Mouse (Mus musculus) cerebellum, adult 8-10 months (tissue): Measurements from ENCODE around the gene Rexo5.

ENCODE experiments used
- DNase-seq: peaks from one replicate; pipeline ENCODE4 v3.0.0; 2022

The Rexo5 gene

GRCm38 (mm10) chr7:119793586-119794250 is at the start of gene Rexo5, which contains the start of gene Eri2:
Gene Rexo5 (plus strand): TSS chr7:119794006.
Gene Eri2 (minus strand): TSS chr7:119794058.
- peak; percentile 57 for DNase-seq

DNA sequence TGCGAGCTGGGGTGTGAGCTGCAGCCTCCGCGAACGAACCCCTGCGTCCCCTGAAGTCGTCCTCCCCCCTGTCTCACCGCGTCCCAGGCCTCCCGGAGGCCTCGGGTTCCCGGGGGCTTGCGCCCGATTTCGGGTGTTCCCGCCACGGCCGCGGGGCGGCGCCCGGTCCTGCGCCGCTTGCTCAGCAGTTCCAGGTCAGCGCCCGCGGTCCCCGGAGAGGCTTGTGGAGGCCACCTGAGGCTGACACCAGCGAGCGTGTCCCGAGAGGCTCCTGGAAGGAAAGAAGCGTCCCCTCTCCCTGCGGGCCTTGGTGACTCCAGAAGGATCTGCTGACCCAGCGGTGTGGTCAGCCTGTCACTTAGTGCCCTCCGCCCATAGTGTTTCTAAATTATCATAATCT is 49.5 kb upstream of the Rexo5 start:
- DNase-seq = no peak

- no peak for DNase-seq
Observed at GRCm38 (mm10) chr7:119745869-119746268, 47.9 kb upstream of the Rexo5 start.

GRCm38 (mm10) chr7:119748761-119749160 is 45.0 kb upstream of the Rexo5 start:
- DNase-seq = no peak

GRCm38 (mm10) chr7:119749942-119750341 is 43.9 kb upstream of the Rexo5 start:
- DNase-seq = no peak

DNA sequence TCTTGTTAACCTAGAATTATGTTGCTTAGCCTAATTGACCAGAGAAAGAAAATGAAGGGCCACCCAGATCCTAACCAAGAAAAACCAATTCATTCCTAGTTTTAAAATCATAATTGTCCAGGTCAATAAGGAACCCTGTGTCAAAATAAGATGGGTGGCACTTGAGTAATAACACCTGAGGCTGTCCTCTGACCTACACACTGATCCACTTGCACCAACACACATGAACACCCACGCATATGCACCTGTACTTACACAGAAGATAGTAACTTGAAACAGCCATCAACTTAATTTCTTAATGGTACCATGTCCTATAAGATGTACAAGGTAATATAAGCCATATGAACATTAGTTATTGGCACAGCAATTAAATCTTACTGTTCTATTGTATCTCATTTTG is 40.1 kb upstream of the Rexo5 start:
- no peak for DNase-seq

DNA sequence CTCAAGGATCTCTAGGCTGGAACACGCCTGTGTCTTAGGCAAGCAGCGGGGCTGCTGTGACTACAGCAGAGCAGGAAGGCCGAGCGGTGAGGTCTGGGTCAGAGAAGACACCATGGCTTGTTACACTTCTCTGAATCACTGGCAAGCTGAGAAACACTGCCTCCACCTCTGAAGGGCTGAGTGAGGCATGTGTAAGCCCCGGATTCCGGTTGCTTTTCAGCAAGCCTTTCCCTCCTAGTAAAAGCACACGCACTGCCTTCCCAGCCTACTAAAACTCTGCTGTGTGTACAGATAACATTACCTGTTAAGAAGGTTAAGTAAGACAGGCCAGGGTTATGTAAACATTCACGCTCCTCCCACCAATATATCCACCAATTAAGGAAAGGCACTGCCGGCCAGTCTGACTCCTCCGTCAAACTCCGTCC is 33.3 kb upstream of the Rexo5 start, which contains the start of gene Acsm3:
TSS of gene Acsm3 (plus strand) at position 397 of the 425 bp plus-strand sequence.
- no peak for DNase-seq

GRCm38 (mm10) chr7:119762166-119762697 is 31.6 kb upstream of the Rexo5 start:
- no peak for DNase-seq

- DNase-seq = no peak
Observed at GRCm38 (mm10) chr7:119764377-119764776, 29.4 kb upstream of the Rexo5 start.

DNA sequence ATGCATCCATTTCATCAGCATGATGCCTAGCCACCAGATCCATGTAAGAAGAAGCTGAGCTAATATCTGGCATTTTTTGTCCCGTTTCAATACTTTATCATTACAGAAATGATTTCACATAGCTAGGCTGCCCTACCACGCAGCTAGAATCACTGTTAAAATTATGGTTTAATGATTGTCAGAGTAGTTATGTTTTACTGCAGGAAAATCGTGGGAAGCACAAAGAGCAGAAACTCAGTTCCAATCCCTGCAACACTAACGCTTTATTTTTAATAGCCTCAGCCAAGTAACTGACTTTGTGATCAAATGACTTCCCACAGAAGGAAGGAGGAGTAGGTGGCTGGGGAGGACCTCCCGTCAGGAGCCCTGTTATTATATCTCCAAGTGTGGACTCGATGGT is 26.8 kb upstream of the Rexo5 start:
- no peak for DNase-seq

DNA sequence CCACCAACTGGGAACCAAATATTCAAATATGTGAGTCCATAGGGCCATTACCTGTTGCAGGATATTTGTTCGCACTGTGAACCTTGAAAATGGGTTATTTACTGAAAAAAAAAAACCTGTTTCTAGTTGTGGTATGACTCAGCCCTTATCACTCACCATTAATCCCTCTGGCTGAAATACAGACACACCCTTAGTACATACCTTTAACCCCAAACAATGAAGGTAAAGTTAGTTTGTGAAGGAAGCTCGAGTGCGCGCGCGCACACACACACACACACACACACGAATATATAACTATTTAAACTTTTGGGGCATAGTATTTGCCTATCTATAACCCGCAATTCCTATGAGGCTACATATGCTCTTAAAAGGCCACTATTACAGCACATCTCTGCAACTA is 23.9 kb upstream of the Rexo5 start:
- no peak for DNase-seq

DNA sequence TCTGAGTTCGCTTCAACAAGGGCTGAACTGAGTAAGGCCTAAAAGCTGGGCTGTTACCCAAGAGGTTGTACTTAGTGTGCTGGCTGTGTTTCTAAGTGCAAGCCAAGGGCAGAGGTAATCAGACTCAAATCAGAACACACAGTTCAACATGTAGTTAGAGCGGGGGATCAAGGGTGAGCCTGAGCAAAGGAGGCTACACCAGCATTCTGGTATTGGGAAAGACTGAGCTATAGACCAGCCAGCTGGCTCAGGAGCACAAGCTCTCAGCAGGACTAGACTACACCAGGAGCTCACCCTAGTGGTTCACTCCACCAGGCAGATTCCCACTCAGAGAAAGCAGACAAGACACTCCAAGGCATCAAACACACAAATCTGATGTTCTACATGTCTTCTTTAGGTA is 10.4 kb upstream of the Rexo5 start:
- DNase-seq = no peak

GRCm38 (mm10) chr7:119784908-119785307 is 8.9 kb upstream of the Rexo5 start:
- DNase-seq = no peak

GRCm38 (mm10) chr7:119789024-119789423 is 4.8 kb upstream of the Rexo5 start:
- DNase-seq = no peak

- DNase-seq = no peak
Observed at GRCm38 (mm10) chr7:119794251-119794638, 439 bp downstream of the Rexo5 start.

GRCm38 (mm10) chr7:119795311-119795710 is 1.5 kb downstream of the Rexo5 start:
- DNase-seq = no peak

- DNase-seq = no peak
Observed at GRCm38 (mm10) chr7:119800488-119800887, 6.7 kb downstream of the Rexo5 start.

DNA sequence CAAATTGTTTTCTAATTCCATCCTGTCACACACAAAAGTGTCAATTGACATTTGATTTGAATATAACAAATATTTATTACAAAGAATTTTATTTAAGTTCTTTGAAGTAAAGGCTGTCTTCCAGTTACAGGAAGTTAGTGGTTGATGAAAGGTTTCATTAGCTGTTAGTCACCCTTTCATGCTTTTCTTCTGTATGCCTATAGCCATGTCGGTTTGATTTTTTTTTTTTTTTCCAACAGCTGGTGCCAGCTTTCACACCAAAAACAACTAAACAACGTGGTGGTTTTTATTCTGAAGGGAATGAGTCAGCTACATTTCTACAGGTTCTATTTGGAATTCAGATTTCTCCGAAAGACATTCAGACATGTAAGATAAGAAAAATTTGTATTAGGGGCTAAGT is 7.2 kb downstream of the Rexo5 start:
- DNase-seq = no peak

GRCm38 (mm10) chr7:119807396-119807795 is 13.6 kb downstream of the Rexo5 start:
- DNase-seq = no peak

DNA sequence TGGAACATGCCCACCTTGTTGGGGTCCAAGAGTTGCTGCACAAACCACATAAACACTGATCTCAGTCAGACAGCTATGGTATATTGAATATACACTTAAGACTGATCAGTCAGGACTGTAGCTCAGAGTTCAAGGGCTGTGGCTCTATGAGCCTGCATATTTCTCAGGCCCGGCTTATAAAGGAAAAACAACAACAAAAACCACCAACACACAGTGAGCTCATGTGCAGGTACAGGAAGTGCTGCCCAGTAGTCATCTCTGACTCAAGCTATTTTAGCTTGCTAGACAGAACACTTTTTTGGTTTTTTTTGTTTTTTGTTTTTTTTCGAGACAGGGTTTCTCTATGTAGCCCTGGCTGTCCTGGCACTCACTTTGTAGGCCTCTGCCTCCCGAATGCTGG is 14.9 kb downstream of the Rexo5 start:
- DNase-seq = no peak

- DNase-seq = no peak
Observed at GRCm38 (mm10) chr7:119835371-119835770, 41.6 kb downstream of the Rexo5 start.

- DNase-seq = no peak
Observed at GRCm38 (mm10) chr7:119835996-119836777, 42.4 kb downstream of the Rexo5 start.

DNA sequence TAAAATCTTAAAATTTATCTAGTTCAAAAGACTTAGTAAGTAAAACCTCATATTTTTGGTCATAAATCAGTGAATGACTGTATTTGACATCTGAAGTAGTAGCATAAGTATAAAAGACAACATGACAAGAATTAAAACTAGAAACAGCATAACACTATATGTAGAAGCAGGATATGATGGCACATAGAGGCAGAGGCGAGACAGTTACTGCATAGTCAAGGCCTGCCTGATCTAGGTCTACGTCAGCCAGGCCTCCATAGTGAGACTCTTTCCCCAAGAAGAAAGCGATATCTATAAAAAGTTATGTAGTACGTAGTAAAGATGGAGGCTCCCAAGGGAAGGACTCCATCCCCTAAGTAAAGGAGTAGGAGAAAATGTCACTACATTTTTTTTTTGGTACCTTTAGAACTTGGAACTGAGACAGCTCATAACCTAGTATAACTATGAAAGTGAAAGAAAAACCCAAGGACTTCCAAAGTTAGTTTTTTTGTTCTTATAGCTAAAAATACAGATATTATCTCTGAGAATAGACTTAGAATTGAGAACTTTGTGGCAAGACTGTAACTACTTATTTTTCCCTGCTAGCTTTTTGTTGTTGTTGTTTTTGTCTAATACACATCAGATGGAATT is 48.1 kb downstream of the Rexo5 start:
- no peak for DNase-seq

DNA sequence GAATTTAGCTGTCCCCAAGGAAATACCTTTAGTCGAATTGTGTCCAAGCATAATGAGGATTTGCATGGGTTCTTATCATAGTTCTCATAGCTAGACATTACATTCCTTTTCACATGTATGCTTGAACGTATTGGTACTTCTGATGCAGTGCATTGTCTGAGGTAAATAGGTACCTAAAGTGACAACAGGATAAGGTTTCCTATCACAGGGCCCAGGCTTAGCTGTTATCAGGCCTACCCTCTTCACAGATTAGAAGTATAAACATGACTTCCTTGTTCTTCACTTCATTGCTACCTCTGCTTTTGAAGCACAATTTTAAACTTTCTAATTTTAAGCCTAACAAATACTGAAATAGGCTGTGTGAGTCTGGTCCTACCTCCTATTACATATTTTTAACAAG is 51.7 kb downstream of the Rexo5 start:
- DNase-seq = no peak
